Mouse (Mus musculus): ENCODE measurements at regions not wholly inside any gene's neighbourhood (a gene's known extent, or its start where the extent isn't known, plus 50 kb on each side); places are given as distances from the start of the nearest gene placed in this dataset.

DNA sequence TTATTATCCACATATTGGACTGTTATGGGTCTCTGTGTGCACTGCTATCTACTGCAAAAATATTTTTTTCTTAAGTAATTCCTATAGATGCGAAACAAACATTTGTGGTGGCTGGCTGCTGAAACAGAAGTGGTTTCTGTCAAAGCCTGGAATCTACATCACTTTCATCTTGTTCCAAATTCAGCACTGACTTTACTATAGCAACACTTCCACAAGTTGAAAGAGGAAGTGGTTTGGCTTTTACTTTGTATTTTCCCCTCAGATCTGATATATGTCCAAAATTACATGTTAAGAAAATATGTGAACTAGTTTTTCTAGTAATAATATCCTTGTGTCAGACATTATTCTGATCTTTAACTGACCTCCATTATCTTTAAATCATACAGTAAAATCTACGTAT lies 2715.8 kb downstream of the 9330182O14Rik start:
- TF ChIP-seq GATA1 (IDR thresholded peaks at IDR 0.05; ENCODE audit: borderline replicate concordance, low read length) (no peak), FLI1 (IDR thresholded peaks at IDR 0.05; ENCODE audit: low read length) (no peak)

Data from megakaryocyte, embryonic 14.5 days (primary cell).